In genomic region chr17:4475665-4476064, GRCm38 (mm10) we compare ENCODE assay signal across 20 mouse cellular contexts.
"Had no signal": no experiment of that assay in that cellular context is flagged by ENCODE, and none has a peak within 500 bp of the region (broad histone marks: within the 10 kb centered on the region; RNA-seq: fewer than 3 reads in every experiment).

No protein-coding gene starts in this region.

- H3K27me3 ChIP-seq: limb, embryonic 13.5 days; liver, embryonic 12.5 days; liver, embryonic 15.5 days; neural tube, embryonic 12.5 days; neural tube, embryonic 15.5 days had no signal

- H3K9me3 ChIP-seq: limb, embryonic 10.5 days; limb, embryonic 13.5 days; liver, embryonic 12.5 days; liver, embryonic 15.5 days; neural tube, embryonic 12.5 days; neural tube, embryonic 15.5 days had no signal

- H3K36me3 ChIP-seq: limb, embryonic 10.5 days; limb, embryonic 13.5 days; liver, embryonic 12.5 days; liver, embryonic 15.5 days; neural tube, embryonic 12.5 days; neural tube, embryonic 15.5 days had no signal

- DNase-seq: kidney, adult 2 months; kidney, postnatal 25 days; layer of hippocampus, adult 9-11 months; liver; lung, adult 18-20 months; lung, postnatal 14 days; lung, postnatal 4 days; midbrain, embryonic 14.5 days; right cerebral cortex, adult 18-20 months; right cerebral cortex, postnatal 25 days; spleen, adult 18-20 months; thymus, adult 18-20 months; thymus, postnatal 36 days had no signal

- H3K4me1 ChIP-seq: limb, embryonic 13.5 days; liver, embryonic 15.5 days; neural tube, embryonic 12.5 days had no signal

- ATAC-seq: liver, embryonic 12.5 days had no signal

- H3K4me3 ChIP-seq: layer of hippocampus, adult 2 months; limb, embryonic 10.5 days; limb, embryonic 13.5 days; liver, embryonic 12.5 days; liver, embryonic 15.5 days; neural tube, embryonic 12.5 days; neural tube, embryonic 15.5 days had no signal
